Mouse (Mus musculus): ENCODE data around the gene Rcc2.

The Rcc2 gene

DNA sequence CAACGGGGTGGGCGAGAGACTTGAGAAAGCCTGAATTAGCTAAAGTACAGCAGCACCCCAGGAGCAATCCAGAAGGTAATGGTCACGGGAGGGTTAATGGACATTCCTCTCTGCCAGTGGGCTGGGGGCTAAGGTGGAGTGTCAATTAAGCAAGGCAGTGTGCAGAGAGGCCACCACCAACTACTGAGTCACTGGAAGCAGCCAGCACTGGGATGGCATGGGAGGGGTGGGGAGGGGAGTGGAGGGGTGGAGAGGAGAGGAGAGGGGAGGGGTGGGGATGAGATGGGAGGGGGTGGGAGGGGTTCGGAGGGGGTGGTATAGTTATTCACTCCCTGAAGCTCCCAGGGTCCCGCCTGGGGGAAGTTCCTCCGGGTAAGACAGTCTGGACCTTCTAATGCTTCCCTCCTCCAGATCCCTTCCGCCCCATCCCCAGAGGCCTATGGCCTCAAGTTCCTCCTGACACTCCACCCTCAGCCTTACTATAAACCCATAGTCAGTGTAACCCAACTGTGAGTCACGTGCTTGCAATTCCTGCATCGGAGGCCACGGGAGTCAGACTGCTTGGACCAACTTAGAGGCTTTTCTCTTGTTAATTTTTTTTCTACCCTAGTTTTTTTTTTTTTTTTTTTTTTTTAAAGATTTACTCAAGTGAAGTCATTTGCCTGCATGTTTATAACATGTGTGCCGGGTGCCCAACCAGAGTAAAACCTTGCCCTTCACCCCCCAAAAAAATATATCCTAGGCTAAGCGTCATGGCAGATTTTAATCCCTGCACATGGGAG lies 12.1 kb upstream of the Rcc2 start:
- DNase-seq, result no peak

DNA sequence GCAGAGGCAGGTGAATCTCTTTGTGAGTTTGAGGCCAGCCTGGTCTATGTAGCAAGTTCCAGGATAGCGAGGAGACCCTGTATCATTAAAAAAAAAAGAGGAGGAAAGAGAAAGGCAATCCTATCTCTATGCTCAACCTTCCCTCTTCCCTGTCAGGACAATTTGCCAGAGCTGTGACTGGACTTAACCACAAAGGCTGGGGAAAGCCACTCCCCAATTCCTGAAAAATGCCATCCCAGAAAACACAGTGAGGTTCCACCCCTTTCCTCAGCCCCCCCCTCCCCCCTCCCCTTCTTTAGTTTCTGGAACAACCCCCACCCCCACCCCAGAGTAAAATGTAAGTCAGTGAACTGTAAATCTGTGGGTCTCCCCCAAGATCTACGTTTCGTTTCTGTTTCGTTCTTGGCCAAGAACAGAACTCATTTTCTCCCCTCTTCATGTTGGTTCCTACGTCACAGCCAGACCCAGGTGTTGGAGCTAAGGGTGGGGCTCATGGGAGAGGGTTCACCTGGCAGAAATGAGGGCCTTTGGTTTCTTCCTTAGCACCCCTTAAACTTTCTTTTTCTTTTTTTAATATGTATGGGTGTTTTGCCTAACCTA lies 11.4 kb upstream of the Rcc2 start:
- no peak for DNase-seq

DNA sequence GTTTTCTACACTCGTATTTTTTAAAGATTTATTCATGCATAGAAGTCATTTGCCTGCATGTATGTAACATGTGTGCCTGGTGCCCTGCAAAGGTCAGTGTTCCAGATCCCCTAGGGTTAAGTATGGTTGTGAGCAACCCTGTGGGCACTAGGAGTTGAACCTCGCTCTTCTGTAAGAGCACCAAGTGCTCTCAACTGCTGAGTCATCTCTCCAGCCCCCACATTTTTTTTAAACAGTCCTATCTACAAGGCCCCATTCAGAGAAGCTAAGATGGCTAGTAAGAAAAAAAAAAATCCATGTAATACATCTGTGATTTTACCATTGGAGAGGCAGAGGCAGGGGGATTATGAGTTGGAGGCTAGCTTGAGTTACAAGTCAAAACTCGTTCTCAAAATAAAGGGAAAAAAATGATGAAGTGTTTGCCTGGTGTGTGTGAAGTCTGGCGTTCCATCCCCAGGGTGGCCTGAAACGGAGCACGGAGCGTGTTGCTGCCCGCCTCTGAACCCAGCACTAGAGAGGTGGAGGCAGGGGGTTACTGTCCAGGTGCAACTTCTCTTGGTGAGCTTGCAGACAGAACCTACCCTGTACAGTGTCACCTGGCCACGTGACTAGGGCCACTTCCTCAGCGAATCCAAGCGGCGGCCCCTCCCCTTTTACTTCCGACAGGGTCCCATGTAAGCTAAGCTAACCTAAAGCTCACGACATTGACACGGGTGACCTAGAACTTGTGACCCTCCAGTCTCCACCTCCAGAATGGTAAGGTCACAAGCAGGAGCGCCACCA lies 10.3 kb upstream of the Rcc2 start:
- DNase-seq, result no peak

DNA sequence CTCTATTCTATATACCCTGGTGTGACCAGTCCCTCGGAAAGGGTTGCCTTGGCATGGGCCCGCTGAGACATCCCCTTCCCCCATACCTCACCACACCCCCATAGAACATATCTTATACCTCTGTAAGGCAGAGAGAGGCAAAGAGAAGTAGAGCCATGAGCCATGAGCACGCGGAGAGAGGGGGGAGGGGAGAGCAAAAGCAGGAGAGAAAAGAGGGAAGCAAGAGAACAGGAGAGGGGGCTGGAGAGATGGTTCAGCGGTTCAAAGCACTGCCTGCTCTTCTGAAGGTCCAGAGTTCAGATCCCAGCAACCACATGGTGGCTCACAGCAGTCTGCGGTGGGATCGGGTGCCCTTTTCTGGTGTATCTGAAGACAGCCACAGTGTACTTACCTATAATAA lies 8.9 kb upstream of the Rcc2 start:
- DNase-seq, result no peak

DNA sequence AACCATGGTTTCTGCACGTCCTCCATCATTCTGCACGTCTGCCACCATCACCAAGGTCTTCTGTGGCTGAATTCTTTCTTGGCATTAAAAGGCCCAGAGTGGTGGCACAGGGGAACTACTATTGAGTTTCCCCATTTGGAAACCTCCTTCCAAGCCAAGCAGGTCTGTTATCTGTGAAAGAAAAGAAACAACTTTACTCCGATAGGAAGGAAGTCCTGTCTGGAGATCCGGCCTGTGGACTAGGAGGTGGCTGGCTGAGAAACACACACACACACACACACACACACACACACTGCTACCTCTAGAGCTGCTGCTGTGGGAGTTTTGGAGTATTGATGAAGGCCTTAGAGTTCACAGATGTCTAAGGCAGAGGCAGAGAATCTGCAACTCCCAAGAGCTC lies 6.8 kb upstream of the Rcc2 start:
- DNase-seq, result no peak

DNA sequence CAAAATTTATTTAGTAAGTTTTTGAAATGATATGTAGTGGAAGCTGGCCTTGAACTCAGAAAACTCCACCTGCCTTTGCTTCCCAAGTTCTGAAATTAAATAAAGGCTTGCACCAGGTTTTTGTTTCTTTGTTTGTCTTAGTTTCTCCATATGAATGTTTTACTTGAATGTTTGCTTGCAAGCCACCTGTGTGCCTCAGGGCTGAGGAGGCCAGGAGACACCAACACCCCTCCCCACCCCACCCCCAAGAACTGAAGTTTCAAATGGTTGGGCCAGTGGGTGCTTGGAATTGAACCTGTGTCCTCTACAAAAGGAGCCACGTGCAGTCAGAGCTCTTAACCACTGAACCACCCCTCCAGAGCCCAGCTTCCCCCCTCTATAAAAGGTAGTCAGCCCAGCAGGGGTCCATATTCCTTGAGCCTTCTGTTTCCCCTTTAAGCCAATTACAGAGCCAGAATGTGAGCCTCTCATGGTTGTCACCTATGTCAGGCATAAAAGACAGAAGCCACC lies 5.7 kb upstream of the Rcc2 start:
- no peak for DNase-seq

DNA sequence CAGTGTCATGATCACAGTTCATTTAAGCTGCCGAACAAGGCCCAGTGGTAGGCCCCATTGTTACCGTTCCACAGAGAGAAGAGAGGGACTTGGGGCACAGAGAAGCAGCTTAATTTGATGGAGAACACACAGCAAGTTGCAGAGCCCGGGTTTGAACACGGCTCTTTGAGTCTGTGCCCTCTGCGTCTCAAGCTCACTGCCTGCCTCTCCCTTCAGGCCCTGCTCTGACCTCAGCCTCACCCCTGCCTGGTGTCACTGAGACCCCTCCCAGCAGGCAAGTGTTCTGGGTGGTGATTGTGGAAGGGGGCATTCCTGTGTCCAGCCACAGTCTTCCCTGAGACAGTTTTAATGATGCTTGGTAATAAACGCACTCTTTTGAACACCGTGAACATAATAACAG lies 5.2 kb upstream of the Rcc2 start:
- DNase-seq, result no peak

DNA sequence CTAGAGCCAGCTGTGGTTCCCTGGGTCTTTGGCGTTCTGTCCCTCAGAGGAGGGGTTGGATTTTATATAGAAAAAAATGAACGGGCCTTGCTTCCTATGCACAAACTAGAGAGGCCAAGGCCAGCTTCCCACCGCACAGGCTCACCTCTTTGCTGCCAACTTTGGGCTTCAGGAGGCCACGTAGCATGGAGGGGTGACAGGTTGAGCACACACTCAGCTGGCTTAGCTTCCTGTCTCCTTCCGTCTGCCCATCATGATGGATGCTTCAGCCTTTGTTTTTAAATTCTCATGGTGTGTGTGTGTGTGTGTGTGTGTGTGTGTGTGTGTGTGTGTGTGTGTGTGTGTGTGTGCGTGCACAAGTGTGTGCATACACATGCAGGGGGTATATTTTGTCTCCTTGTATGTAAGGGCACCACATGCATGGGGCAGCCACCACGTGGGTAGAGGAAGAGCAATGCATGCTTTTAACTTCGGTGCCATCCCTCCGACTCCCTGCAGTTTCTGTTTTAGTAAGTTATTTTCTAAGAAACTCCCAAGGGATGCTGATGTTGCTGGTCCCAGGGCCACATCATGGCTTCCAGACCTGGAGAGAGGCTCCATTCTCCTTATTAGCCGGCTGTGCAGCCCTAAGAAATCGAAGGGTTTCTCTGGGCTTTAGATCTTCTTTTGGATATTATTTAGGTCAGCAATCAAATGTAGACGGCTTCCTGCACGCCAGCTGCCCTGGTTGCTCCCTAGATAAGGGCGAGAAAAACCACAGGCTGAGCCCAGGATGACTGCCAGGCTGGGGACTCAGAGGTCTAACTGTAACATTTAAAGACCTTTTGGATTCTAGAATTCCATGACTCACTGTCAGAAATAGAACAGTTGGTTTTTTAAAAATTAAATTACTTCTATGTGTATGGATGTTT lies 4.4 kb upstream of the Rcc2 start:
- DNase-seq, result no peak

DNA sequence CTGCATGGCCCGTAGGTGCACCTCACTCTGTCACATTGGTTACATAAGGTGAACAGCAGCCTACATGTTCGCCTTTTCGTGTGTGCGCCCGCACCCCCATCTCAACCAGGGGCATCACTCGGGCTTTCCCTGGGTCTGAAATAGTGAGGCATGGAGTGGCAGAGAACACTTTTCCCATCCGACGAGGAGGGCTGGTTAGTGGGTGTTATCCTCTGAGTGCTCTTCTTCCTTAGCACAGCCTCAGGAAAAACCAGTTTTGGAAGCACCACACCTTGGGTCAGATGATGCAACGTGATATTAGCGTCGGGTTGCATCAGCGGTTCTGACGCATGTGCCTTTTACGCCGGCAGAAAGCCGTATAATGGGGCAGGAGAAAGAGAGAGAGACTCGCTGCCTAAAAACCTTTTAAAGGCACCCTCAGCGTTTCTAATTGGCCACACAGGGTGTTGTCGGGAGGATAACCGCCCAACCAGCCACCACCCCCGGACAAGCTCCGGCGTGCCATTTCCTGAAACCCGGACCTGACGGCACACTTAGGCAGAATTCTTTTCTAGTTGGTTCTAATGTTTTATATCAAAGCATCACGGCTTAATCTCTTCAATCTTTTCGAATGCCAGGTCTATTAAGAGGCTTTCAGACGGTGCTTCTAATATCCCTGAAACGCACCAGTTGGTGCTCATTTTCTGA lies 757 bp upstream of the Rcc2 start:
- DNase-seq, result peak; percentile 72

DNA sequence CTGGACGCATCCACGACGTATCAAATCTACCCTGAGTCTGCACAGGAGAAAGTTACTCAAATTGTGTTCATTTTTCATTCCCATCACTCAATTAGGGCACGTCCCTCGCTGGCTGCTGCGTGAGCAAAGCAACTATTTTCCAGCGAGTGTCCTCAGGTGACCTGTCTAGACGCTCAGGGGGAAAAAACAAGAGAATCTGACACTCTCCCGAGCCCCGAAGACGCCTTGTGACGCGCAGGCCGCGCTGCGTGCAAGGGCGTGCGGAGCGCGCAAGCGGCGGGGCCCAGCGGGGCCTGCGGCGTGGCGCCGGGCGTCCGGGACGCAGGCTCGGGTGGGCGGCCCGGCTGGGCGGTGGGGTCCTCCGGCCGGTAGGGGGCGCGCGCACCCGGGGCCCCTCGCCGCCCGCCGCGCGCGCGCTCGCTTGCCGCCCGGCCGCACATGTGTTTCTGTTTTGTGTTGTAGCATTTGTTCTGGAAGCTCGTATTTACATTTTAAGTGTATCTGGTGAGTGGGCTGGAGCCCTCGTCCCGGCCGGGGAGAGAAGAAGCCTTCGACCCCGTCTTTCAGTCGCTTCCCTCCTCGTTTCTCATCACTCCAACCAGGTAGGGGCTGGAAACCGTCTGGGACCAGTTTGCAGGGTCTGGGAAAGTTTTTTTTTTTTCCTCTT lies 841 bp downstream of the Rcc2 start:
- DNase-seq, result peak; percentile 89

DNA sequence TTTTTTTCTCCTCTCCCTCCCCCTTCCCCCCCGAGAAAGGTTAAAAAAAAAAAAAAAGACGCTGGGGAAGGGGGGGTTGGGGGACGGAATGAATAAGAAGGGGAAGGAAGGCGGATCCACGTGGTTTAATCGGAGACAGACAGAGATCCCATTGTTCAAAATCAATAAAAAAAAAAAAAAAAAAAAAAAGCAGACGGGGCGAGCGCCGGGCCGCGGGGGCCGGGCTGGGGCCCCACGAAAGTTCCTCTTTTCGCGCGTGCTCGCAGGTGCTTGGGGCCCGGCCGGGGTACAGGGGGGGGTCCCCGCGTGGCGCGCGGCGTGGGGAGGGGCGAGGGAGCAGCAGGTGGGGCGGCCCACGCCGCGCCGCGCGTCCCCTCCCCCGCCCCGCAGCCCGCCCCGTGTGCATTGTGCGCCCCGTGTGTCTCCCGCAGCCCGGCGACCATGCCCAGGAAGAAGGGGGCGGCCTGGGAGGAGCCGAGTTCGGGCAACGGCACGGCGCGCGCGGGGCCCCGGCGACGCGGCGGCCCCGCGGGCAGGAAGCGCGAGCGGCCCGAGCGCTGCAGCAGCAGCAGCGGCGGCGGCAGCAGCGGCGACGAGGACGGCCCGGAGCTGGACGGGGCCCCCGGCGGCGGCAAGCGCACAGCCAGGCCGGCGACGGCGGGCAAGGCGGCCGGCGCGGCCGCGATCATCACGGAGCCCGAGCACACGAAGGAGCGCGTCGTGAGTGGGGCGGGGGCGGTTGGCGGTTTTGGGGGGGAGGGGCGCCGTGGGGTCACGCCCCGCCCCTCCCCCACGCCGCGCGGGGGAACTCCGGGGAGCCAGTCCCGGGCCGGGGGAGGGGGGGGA lies 1.6 kb downstream of the Rcc2 start:
- DNase-seq, result peak; percentile 57

DNA sequence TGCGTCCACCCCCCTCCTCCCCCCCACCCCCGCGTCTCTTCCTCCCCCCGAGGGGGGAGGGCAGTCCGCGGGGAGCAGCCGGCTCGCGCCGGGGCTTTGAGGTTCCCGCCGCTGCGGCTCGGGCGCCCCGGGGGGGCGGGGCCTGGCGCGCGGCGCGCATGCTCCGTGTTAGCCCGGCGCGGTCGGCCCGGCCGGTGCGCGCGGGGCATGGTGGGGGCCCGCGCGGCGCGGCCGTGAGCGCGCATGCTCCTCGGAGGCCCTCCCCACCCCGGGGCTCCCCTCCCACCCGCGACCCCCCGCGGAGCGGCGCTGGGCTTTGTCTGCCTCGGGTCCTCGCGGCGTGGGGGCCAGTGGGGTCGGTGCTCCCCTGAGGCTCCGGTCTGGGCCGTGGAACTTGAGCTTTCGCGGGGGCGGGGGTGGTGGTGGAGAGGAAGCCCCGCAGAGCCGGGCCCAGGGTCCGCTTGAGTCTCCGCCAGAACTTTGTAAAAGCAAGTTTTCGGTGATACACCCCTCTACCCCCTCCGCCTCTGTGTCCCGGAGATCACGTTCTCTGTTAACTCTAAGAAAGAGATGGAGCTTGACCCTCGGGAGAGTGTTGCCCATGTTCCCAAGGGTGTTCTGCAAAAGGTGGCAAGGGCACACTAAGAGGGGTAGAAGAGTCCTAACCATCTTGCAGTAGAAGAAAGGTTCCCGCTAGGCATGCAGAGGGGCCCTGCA lies 2.4 kb downstream of the Rcc2 start:
- peak; percentile 93 for DNase-seq

DNA sequence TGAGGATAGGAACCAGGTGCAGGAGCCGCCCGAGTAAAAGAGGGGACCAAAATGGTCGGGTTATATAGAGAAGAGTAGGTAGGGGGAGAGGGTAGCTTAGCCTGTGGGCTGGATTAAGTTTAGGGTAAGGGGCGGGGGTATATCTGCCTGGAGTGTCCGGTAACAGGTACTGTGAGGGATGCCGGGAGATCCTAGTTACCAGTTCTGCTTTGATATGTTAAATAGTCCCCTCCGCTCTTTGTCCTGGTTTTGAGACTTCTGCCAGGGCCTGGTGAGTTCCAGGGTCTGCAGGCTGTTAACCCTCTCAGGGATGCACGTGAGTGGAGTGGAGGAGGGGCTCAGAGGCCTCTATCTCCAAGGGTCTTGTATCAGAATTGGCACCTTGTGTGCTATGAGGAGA lies 3.3 kb downstream of the Rcc2 start:
- no peak for DNase-seq

DNA sequence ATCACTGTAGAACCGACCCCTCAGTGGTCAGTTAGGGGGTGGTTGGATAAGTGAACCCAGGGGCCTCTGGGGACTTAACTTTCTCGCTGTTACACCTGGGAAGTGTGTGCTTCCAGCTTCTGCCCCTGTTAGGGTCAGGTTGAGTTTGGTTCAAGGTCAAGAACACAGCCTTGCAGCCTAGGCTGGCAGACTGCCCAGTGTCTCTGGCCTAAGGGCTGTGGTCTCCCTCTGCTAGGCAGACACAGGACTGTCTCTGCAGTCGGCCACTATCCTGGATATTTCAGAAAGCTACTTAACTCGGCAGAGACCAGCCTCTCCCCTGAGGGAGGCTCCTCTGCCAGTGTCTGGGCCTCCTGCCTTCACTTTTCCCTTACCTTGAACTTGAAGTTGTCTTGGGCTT lies 3.8 kb downstream of the Rcc2 start:
- DNase-seq, result peak; percentile 32

DNA sequence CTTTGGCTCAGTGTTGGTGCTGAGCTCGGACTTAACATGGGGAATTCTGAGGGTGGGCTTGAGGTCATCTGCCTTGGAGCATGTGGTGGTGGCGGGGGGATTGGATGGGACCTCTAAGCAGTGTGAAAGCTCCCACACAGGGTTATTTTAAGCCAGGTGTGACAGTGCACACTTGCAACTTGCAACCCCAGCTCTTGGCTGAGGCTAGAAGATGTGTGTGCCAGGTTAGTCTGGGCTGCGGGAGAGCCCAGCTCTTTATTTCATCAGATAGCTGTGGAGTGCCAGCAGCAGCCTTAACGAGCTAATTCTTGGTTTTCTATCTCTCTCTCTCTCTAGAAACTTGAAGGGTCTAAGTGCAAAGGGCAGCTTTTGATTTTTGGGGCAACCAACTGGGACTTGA lies 7.3 kb downstream of the Rcc2 start:
- DNase-seq, result no peak

DNA sequence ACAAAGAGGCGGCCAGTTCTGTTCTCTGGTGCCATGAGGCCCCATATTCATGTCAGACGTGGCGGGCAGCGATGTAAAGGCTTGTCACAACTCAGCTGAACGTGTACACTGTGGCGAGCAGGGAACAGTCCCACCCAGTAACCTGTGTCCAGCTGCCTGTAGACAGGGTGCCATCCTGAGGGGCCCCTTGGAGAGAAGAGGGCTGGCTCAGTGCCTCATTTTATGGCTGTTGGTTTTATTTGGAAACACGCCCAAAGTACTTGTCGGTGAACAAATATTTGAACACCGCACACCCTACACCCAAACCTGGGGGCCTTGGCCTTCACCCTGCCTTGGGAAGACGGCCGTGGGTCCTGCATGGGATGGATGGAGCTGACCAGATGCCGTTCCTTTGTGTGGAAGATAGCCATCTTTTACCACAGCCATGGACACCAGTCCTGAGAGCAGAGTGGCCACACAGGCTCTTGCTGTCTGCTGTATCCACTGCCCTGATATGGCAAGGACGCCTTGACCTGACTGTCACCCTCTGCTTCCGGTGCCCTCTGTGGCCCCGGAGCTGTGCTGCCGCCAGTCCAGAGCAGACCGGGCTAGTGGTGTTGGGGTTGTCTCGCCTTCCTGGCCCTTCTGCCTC lies 8.1 kb downstream of the Rcc2 start:
- no peak for DNase-seq

DNA sequence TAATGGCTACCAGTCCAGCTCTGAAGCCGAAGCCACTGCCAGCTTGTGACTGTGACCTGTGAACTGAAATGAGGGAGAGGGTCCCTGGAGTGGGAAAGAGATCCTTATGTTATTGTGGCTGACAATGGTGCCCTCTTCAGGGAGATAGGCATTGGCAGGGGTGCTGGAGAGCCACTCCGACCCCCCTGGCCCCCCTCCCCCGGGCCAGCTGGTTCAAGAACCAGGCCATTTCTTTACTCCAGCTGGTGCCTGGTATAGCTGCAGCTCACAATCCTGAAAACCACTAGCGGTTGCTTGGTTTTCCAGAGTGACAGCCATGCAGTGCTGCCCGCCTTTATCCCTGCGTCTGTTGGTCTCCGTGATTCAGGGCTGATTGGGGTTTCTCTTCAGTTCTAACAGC lies 8.8 kb downstream of the Rcc2 start:
- no peak for DNase-seq

DNA sequence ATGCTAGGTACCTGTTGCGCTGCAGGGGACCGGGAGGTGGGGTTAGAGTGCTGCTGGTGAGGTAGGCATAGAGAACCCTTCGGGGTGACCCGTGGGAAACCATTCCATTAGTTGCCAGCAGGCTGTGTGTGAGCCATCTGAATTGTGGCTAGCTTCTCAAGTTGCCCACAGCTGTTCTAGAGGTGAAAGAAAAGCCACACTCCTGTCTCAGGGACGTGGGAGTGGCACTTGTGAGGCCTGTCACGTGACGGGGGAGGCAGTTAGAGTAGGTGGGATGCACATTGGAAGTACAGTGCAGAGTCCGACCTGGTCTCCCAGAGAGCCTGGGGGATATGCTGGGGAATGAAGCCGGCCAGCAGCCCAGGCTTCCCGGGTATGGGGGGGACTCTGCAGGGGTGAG lies 9.3 kb downstream of the Rcc2 start:
- DNase-seq, result no peak

DNA sequence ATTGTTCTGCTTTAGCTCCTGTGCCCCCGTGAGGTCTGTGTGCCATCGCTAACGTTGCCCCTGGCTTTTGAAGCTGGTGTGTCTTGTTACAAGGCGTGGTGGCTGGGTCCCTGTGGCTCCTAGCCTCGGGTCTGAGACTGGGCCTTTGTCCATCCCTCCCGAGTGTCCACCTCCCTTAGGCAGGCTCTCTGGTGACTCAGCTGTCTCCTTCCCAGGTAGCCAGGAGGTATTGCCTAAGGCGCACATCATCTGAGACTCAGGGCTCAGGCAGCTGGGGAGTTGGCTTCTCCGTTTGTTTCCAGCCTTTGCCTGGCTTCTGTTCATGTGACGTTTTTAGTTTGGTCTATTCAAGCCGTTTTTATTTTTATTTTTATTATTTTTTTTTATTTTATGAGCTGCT lies 10.4 kb downstream of the Rcc2 start:
- no peak for DNase-seq
